Mouse (Mus musculus) right cerebral cortex, postnatal 10 days (tissue): Measurements from ENCODE around the gene Glp1r.

Experiments
- DNase-seq, 2 experiments: peaks; one replicate each; pipeline ENCODE4 v3.0.0; 2021; ENCODE audit warnings: low spot score in 2 of 2

Glp1r gene

GRCm38 (mm10) chr17:30912536-30912935 lies 10.9 kb downstream of the Glp1r start:
- no peak for DNase-seq

GRCm38 (mm10) chr17:30914264-30914663 lies 12.6 kb downstream of the Glp1r start:
- no peak for DNase-seq

GRCm38 (mm10) chr17:30923566-30923965 lies 21.9 kb downstream of the Glp1r start:
- DNase-seq: no peak

- DNase-seq: no peak
Observed at GRCm38 (mm10) chr17:30930827-30931226, 29.2 kb downstream of the Glp1r start.

GRCm38 (mm10) chr17:30932836-30933235 lies 31.2 kb downstream of the Glp1r start:
- DNase-seq: no peak

- DNase-seq: no peak
Observed at GRCm38 (mm10) chr17:30935301-30935700, 33.7 kb downstream of the Glp1r start.

GRCm38 (mm10) chr17:30938554-30938953 lies 36.9 kb downstream of the Glp1r start:
- no peak for DNase-seq

- DNase-seq: no peak
Observed at GRCm38 (mm10) chr17:30948382-30948781, 46.8 kb downstream of the Glp1r start.

- peak; percentile 72 to 84 for DNase-seq
Observed at GRCm38 (mm10) chr17:30950780-30951179, 49.2 kb downstream of the Glp1r start.

GRCm38 (mm10) chr17:30951600-30951999 lies 50.0 kb downstream of the Glp1r start:
- peak; percentile 47 to 62 for DNase-seq

- DNase-seq: no peak
Observed at GRCm38 (mm10) chr17:30954340-30954739, 52.7 kb downstream of the Glp1r start, which contains the start of gene Umodl1. Gene Umodl1, plus strand, starts transcription at chr17:30954640.

- no peak for DNase-seq
Observed at GRCm38 (mm10) chr17:30961936-30962592, 60.4 kb downstream of the Glp1r start.

- DNase-seq: no peak
Observed at GRCm38 (mm10) chr17:30962880-30963279, 61.3 kb downstream of the Glp1r start.

- no peak for DNase-seq
Observed at GRCm38 (mm10) chr17:30969983-30970382, 68.4 kb downstream of the Glp1r start.

GRCm38 (mm10) chr17:30971877-30972276 lies 70.3 kb downstream of the Glp1r start:
- peak; percentile 41 to 59 for DNase-seq

GRCm38 (mm10) chr17:30973332-30973731 lies 71.7 kb downstream of the Glp1r start:
- DNase-seq: peak; percentile 57 to 75

- no peak for DNase-seq
Observed at GRCm38 (mm10) chr17:30977290-30977689, 75.7 kb downstream of the Glp1r start.

GRCm38 (mm10) chr17:30978556-30978955 lies 76.9 kb downstream of the Glp1r start:
- no peak for DNase-seq

- DNase-seq: no peak
Observed at GRCm38 (mm10) chr17:30983521-30983920, 81.9 kb downstream of the Glp1r start.

GRCm38 (mm10) chr17:30990254-30990653 lies 88.6 kb downstream of the Glp1r start:
- peak; percentile 42 to 48 for DNase-seq
